In genomic region chr5:100240876-100241275, GRCm38 (mm10) we compare ENCODE assay signal across 9 mouse cellular contexts.
DNase-seq lines count a peak whose midpoint lies in the region; ATAC-seq and TF ChIP-seq lines count a peak whose summit lies in the region.
"Had no signal": no experiment of that assay in that cellular context is flagged by ENCODE, and none has a peak within 500 bp of the region (broad histone marks: within the 10 kb centered on the region; RNA-seq: fewer than 3 reads in every experiment).

No protein-coding gene starts in this region.

- no peak for TF ChIP-seq POLR2A in kidney, adult 2 months (IDR thresholded peaks at IDR 0.05; ENCODE audit: low read depth, low read length)
- no peak for TF ChIP-seq POLR2A in ES-Bruce4 (IDR thresholded peaks at IDR 0.05; ENCODE audit: insufficient read depth, low read length)

- no peaks in the 10 kb centered on the region; the same call in 1 of the 2 replicates for H3K27me3 ChIP-seq in kidney, adult 2 months (replicated peaks; ENCODE audit: control insufficient read depth, insufficient read depth, low read length)
- H3K27me3 ChIP-seq in kidney, embryonic 15.5 days: no peaks in the 10 kb centered on the region
- no peaks in the 10 kb centered on the region; the same call in 1 of the 2 replicates for H3K27me3 ChIP-seq in ES-Bruce4 (ENCODE audit: control insufficient read depth, insufficient read depth, low read length, poor library complexity, severe bottlenecking)
- H3K27me3 ChIP-seq: embryonic facial prominence, embryonic 15.5 days had no signal

- no peaks in the 10 kb centered on the region for H3K4me1 ChIP-seq in kidney, adult 2 months (ENCODE audit: control insufficient read depth, insufficient read depth, low read length)
- no peaks in the 10 kb centered on the region for H3K4me1 ChIP-seq in kidney, embryonic 15.5 days
- H3K4me1 ChIP-seq in ES-Bruce4 (ENCODE audit: control insufficient read depth, insufficient read depth, low read length): no peaks in the 10 kb centered on the region
- H3K4me1 ChIP-seq: embryonic facial prominence, embryonic 15.5 days had no signal

- peak; percentile 57 for DNase-seq in kidney, adult 2 months
- peak; percentile 68 to 71 for DNase-seq in B cell, adult 2 months
- peak; percentile 63 to 80 for DNase-seq in cerebellum, postnatal 25 days
- DNase-seq in layer of hippocampus, postnatal 25 days (ENCODE audit: extremely low spot score in 1 of 2, low spot score in 1 of 2): peak; percentile 46 to 73
- peak; percentile 66 for DNase-seq in retina, postnatal 1 day
- no peak for DNase-seq in T-cell, adult 2 months (ENCODE audit: low spot score)

- H3K4me3 ChIP-seq in kidney, adult 2 months (ENCODE audit: insufficient read depth, low read depth, low read length): no peak overlapping the region
- H3K4me3 ChIP-seq in kidney, embryonic 15.5 days (replicated peaks): no peak overlapping the region
- no peak overlapping the region for H3K4me3 ChIP-seq in ES-Bruce4 (ENCODE audit: low read depth, low read length)
- H3K4me3 ChIP-seq: embryonic facial prominence, embryonic 15.5 days had no signal

- ATAC-seq in kidney, embryonic 15.5 days (replicated peaks; ENCODE audit: low FRiP score): no peak

- peak; percentile 66 for TF ChIP-seq CTCF in kidney, adult 2 months (conservative IDR thresholded peaks at IDR 0.05; ENCODE audit: insufficient read depth, insufficient read length, low read depth, low read length)
- TF ChIP-seq CTCF in ES-Bruce4 (IDR thresholded peaks at IDR 0.05; ENCODE audit: low read depth, low read length): peak; percentile 10

- H3K4me2 ChIP-seq in kidney, embryonic 15.5 days: no peak overlapping the region
- H3K4me2 ChIP-seq: embryonic facial prominence, embryonic 15.5 days had no signal

- no peak for TF ChIP-seq EP300 in ES-Bruce4 (IDR thresholded peaks at IDR 0.05; ENCODE audit: insufficient read depth, low read depth, low read length)

- no peaks in the 10 kb centered on the region for H3K36me3 ChIP-seq in kidney, adult 2 months (ENCODE audit: control insufficient read depth, insufficient read depth, low read length)
- no peaks in the 10 kb centered on the region for H3K36me3 ChIP-seq in kidney, embryonic 15.5 days
- H3K36me3 ChIP-seq in ES-Bruce4 (ENCODE audit: control insufficient read depth, insufficient read depth, low read length, poor library complexity, severe bottlenecking): no peaks in the 10 kb centered on the region
- H3K36me3 ChIP-seq: embryonic facial prominence, embryonic 15.5 days had no signal

- H3K9me3 ChIP-seq in kidney, embryonic 15.5 days (replicated peaks): no peaks in the 10 kb centered on the region
- peaks cover 4% of the 10 kb centered on the region; the same call in 1 of the 2 replicates for H3K9me3 ChIP-seq in ES-Bruce4 (replicated peaks; ENCODE audit: control insufficient read depth, insufficient read depth, low read length, poor library complexity, severe bottlenecking)
- H3K9me3 ChIP-seq: embryonic facial prominence, embryonic 15.5 days had no signal

- no peak overlapping the region for H3K27ac ChIP-seq in kidney, adult 2 months (ENCODE audit: insufficient read depth, low read depth, low read length)
- no peak overlapping the region for H3K27ac ChIP-seq in kidney, embryonic 15.5 days
- no peak overlapping the region for H3K27ac ChIP-seq in ES-Bruce4 (ENCODE audit: insufficient read depth, low read length)
- H3K27ac ChIP-seq: embryonic facial prominence, embryonic 15.5 days had no signal

- H3K9ac ChIP-seq in kidney, embryonic 15.5 days: no peak overlapping the region
- no peak overlapping the region for H3K9ac ChIP-seq in ES-Bruce4 (ENCODE audit: low read depth, poor library complexity, severe bottlenecking)
- H3K9ac ChIP-seq: embryonic facial prominence, embryonic 15.5 days had no signal

- WGBS in kidney, adult 2 months: 54% methylated on average over 6 of the region's 6 CpGs
- 74% methylated on average over 6 of the region's 6 CpGs for WGBS in kidney, embryonic 15.5 days
